Mouse (Mus musculus) ZHBTc4 (cell line): Measurements from ENCODE around the gene Tstd3.

Source experiments
- DNase-seq: peaks from one replicate; pipeline ENCODE4 v3.0.0-alpha.2; 2011; ENCODE audit warnings: low read depth, low spot score

Tstd3 gene

DNA sequence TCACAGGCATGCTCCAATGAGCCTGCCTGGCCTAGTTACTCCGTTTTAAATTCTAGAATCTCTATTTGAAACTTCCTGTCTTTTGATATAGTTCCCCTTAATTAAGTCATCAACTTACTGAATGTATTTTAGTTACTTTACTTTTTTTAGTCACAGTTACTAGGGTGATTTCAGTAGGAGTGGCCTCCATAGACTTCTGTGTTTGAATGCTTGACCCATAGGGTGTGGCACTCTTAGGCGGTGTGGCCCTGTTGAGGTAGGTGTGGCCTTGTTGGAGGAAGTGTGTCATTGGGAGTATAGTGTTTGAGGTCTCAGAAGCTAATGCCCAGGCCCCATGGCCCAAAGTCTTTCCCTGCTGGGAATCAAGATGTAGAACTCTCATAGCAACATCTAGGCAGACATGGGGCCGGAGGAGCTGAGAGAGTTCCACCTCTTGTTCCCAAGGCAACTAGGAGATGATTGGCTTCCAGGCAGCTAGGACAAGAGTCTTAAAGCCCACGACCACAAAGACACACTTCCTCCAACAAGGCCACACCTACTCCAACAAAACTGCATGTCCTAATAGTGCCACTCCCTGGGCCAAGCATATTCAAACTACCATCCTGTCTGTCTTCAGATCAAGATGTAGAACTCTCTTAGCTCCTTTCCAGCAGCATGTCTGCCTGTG lies 11.8 kb downstream of the Tstd3 start:
- DNase-seq, result peak; percentile 84

DNA sequence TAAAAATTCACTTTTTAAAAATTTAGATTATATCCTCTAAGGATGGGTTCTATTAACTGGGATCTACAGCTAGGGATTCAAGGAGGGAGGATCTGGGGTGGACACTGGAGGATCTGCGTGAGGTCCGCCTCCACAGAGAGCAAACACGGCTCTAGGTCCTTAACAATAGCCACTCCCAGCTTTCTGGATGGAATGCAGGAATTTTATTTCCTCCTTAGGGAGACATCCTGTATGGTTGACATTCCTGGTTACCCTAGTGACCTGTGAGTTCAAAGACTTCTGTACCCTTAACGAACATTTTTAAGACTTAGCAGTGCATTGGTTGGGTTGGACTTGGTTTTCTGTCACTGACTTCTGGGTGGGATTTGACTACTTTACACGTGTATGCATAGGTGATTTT lies 21.3 kb downstream of the Tstd3 start:
- peak; percentile 93 for DNase-seq

DNA sequence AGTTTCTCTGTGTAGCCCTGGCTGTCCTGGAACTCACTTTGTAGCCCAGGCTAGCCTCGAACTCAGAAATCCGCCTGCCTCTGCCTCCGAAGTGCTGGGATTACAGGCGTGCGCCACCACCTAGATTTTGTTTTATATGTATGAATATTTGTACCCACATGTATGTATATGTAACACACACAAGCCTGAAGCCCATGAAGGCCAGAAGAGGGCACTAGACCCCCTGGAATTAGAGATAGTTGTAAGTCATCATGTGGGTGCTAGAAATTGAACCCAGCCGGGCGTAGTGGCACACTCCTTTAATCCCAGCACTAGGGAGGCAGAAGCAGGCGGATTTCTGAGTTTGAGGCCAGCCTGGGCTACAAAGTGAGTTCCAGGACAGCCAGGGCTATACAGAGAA lies 22.9 kb downstream of the Tstd3 start:
- peak; percentile 45 for DNase-seq

DNA sequence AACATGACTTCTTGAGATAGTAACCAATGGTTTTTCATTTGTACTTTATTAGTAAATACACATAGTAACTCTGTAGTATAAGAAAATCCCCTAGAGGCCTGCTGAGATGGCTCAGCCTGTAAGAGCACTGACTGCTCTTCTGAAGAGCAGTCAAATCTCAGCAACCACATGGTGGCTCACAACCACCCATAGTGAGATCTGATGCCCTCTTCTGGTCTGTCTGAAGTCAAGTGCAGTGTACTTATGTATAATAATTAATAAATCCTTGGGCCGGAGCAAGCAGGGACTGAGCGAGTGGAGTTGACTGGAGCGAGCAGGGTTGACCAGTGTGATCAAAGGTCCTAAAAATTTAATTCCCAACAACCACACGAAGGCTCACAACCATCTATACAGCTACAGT lies 27.8 kb downstream of the Tstd3 start:
- no peak for DNase-seq

DNA sequence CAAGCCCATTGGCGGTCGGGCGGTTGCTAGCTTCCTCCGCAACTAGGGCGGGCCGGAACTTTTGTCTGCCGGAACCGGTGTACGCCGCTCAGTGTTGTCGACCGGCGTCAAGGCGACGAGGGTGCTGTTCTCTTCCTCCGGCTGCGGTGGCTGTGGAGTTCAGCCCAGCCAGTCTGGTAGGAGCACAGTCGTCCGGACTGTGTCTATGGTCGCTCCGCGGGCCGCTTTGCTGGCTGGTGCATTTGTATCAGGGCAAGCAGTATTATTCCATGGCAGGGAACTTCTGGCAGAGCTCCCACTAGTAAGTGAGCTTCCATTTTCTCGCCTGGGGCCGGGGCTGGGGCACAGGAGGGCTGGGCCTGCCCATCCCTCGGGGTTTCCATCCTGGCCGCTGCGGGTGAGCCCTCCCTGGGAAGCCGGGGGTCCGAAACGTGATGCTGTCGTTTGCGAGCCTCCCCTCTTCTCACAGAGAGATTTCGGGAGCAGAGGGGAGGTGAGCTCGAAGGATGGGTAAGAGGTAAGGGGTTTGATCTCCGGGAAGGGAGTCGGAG lies 39.3 kb downstream of the Tstd3 start, which contains the start of gene Ccnc:
TSS of gene Ccnc (plus strand) at position 87 of the 551 bp plus-strand sequence.
- peak; percentile 97 for DNase-seq

DNA sequence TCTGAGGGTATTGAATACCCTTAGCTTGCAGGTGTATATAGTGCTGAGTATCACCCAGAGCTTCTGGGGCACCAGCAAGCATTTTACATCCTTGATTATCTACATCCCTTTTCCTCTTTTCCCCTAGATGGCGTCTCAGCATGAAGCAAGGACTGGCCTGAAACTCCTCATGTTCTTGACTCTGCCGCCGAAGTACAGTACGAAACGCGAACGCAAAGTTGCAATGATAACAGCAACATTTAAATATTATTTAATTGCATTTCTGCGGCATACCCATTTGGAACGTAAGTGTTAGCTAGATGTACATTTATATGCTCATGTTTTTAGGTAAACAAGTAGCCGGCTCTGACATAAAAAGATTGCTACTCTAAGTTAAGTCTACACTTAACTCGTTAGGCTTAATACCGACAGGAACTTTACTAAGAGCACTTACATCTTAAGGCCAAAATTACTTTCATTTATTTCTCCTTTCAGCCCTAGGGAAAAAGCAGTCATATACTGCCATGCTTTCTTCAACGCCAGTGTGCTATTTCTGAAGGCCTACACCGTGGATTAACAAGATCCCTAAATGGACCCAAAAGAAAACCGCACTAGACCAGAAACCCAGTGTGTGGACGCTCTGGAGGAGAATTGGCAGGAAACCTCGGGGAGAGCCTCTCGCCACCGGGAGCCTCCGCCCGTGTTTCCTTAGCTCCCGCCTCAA lies 39.9 kb downstream of the Tstd3 start:
- peak; percentile 78 for DNase-seq

DNA sequence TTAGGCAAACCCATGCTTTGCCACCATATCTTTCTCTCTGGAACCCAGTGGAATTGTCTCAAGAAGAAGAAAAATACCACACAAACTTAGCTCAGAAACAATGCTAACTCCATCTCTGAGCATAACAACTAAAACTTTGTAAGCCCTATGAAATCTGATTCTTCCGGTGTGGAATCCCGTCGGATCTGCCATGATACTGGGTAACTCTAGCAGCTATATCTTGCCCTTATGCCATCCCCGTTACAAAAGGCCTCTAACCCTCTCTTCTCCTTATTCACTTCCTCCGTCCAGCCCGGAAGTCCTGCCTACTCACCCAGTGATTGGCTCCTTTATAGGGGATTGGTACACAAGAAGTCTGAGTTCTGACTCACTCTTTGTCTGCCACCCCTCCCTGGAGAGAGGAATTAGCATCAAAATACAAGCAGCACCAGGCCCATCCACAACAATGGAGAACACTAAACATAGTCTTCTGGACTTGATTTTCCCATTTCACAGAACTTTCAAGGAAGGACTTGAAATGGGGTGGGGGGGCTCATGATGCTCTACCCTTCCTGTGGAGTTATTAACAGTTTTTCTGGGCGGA lies 44.2 kb downstream of the Tstd3 start:
- DNase-seq, result peak; percentile 96

DNA sequence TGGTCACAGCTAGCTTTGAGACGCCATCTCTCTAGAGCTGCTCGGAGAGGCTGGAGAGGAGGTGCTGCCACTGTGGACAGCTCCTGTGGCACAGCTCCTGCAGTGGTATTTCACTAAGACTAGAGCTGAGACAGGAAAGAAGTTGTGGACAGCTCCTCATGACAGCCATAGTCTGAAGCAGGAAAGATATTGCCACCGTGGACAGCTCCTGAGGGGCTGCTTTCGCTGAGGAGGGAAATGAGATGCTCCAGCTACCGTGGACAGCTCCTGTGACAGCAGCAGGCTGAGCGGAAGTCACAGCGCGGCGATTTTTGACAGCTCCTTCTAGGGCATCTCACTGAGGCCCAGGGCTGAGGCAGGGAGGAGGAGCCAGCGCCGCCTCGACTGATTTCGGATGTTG lies 54.9 kb downstream of the Tstd3 start:
- peak; percentile 97 for DNase-seq
